In the genomic region with DNA sequence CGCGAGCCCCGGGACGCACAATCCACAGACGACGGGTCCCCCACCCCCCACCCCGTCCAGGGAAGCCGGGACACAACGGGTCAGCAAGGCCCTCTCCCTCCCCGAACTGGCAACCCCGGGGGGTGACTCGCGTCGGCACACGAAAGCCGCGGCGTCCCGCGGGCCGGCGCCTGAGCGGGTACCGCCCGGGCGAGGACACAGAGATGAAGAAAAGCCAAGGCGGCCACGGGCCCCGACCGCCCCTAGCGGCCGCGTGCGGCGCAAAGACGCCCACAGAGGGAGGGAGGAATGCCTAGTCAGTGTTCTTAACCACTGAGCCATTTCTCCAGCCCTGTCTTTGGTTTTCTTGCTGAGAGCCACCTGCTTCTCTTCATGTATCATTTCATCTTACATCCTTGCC, we compare ENCODE assay signal across 9 mouse cellular contexts. TPM values are rescaled to one million over a fixed set of nuclear protein-coding genes. Genes with fewer than 3 reads are reported as not detected.
DNase-seq lines count a peak whose midpoint lies in the region; ATAC-seq and TF ChIP-seq lines count a peak whose summit lies in the region.
"Had no signal": no experiment of that assay in that cellular context is flagged by ENCODE, and none has a peak within 500 bp of the region (broad histone marks: within the 10 kb centered on the region; RNA-seq: fewer than 3 reads in every experiment).

No protein-coding gene starts in this region.

- no peaks in the 10 kb centered on the region for H3K36me3 ChIP-seq in liver, postnatal 0 days (replicated peaks; ENCODE audit: insufficient read depth, low read length)
- H3K36me3 ChIP-seq: limb, embryonic 12.5 days had no signal

- H3K4me2 ChIP-seq in liver, postnatal 0 days (ENCODE audit: low read depth, low read length), result no peak overlapping the region
- H3K4me2 ChIP-seq: limb, embryonic 12.5 days had no signal

- H3K27ac ChIP-seq in liver, postnatal 0 days (ENCODE audit: low read depth), result no peak overlapping the region
- H3K27ac ChIP-seq: limb, embryonic 12.5 days had no signal

- no peak overlapping the region for H3K9ac ChIP-seq in liver, postnatal 0 days (replicated peaks)
- H3K9ac ChIP-seq: limb, embryonic 12.5 days had no signal

- no peaks in the 10 kb centered on the region for H3K9me3 ChIP-seq in liver, postnatal 0 days (ENCODE audit: low read length)
- H3K9me3 ChIP-seq: limb, embryonic 12.5 days had no signal

- no peak for ATAC-seq in liver, postnatal 0 days

- peak; percentile 58 to 71 for DNase-seq in left cerebral cortex, adult 18-20 months (ENCODE audit: low spot score in 2 of 2)
- DNase-seq in left cerebral cortex, adult 11 months (ENCODE audit: low spot score), result no peak
- peak; percentile 99 for DNase-seq in ZHBTc4 (ENCODE audit: low read depth, low spot score)
- peak; percentile 97 for DNase-seq in embryo, embryonic 10.5 days (ENCODE audit: low spot score)
- DNase-seq in heart, postnatal 4 days, result peak; percentile 79
- peak; percentile 99 for DNase-seq in liver, postnatal 0 days
- peak; percentile 99 for DNase-seq in skeletal muscle tissue, adult 2 months (ENCODE audit: low read depth, low spot score)
- DNase-seq in yolk sac, embryonic 10.5 days (ENCODE audit: low spot score), result peak; percentile 100

- TF ChIP-seq CTCF in liver, postnatal 0 days (IDR thresholded peaks at IDR 0.05; ENCODE audit: low read depth), result peak; percentile 70

- H3K27me3 ChIP-seq in liver, postnatal 0 days (ENCODE audit: insufficient read depth, low read length), result peaks cover 24% of the 10 kb centered on the region

- no peak for TF ChIP-seq EP300 in liver, postnatal 0 days (IDR thresholded peaks at IDR 0.05; ENCODE audit: low read depth)

- no peak overlapping the region for H3K4me3 ChIP-seq in liver, postnatal 0 days (ENCODE audit: low read depth, low read length)
- H3K4me3 ChIP-seq: limb, embryonic 12.5 days had no signal

- 16% methylated on average over 35 of the region's 36 CpGs for WGBS in liver, postnatal 0 days (ENCODE audit: insufficient replicate concordance)

- no peaks in the 10 kb centered on the region for H3K4me1 ChIP-seq in liver, postnatal 0 days (ENCODE audit: insufficient read depth)
- H3K4me1 ChIP-seq: limb, embryonic 12.5 days had no signal

RNA-seq across cellular contexts. Expression of gene Rpp21, which starts 26.6 kb away (rescaled TPM):
- total RNA-seq in left cerebral cortex, adult 18-20 months (2021), result 10 to 100 TPM; 39.3 to 43.6 TPM
- total RNA-seq in heart, postnatal 4 days (2021), result 10 to 100 TPM; 35.0 to 43.1 TPM
- 53.2 and 55.1 TPM in 2 replicates for polyA plus RNA-seq in liver, postnatal 0 days (2015; fragmentation: Nextera tagmentation; extraction: Ambion mirVana)

RNA-seq across cellular contexts. Expression of gene Trim39, which starts 40.7 kb away (rescaled TPM):
- total RNA-seq in left cerebral cortex, adult 18-20 months (2021), result 10 to 100 TPM; 22.9 to 25.7 TPM
- total RNA-seq in heart, postnatal 4 days (2021), result 1 to 10 TPM; 8.3 TPM
- polyA plus RNA-seq in liver, postnatal 0 days (2015; fragmentation: Nextera tagmentation; extraction: Ambion mirVana), result 2.7 and 3.6 TPM in 2 replicates

RNA-seq across cellular contexts. Expression of gene H2-T3, which starts 41.2 kb away (rescaled TPM):
- under 1 TPM in 1 of 2 experiments, not detected in 1; 0.37 TPM for total RNA-seq in left cerebral cortex, adult 18-20 months (2021)
- not detected for total RNA-seq in heart, postnatal 4 days (2021)
- not detected in 2 replicates for polyA plus RNA-seq in liver, postnatal 0 days (2015; fragmentation: Nextera tagmentation; extraction: Ambion mirVana)
- polyA plus RNA-seq: limb, embryonic 12.5 days had no signal

RNA-seq across cellular contexts. Expression of gene H2-M10.2, which starts 55.0 kb away (rescaled TPM):
- total RNA-seq in left cerebral cortex, adult 18-20 months (2021), result not detected
- total RNA-seq in heart, postnatal 4 days (2021), result not detected
- polyA plus RNA-seq in liver, postnatal 0 days (2015; fragmentation: Nextera tagmentation; extraction: Ambion mirVana), result not detected in 2 replicates
- polyA plus RNA-seq: limb, embryonic 12.5 days had no signal
